Mouse (Mus musculus): ENCODE data around the gene Pou6f1.
"Not testable (repeated sequence)": the region's sequence is repeated elsewhere in the genome, so short reads cannot be mapped to it uniquely, and the experiment has no call there.

The Pou6f1 gene

DNA sequence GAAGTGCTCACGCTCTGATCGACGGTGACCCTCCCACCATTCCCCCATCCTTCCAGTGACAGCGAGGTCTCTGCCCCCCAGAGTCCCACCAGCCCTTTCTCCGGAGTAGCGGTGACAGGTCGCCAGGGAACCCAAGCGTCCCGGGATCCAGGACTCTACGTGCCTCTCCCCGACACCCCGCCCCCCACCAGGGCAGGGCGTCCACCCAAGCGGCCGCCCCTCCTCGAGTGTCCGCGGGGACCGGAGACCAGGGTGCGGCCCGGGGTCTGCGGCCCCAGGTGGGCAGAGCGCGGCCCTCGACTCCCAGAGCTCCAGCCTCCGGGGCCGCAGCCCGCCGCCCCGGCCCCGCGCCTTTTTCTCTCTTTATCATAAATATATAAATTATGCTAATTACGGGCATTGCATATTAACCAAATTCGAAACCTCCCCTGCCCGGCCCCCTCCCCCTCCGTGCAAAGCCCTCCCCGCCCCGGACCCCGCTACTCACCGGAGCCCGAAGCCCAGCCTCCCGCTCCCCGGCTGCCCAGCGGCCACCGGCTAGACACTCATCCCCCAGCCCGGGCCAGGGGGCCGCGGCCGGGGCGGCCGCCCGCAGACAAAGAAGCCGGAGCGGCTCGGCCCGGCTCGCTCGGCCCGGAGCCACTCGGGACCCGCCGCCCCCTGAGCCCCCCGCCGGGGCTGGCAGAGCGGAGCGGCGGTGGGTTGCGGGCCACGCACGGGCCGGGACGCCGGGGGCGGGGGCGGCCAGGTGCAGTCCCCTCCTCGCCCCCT is at the start of gene Pou6f1:
Gene Pou6f1, minus strand, starts transcription at position 709 of the 771 bp plus-strand sequence.
- DNase-seq, result peak; percentile 85

DNA sequence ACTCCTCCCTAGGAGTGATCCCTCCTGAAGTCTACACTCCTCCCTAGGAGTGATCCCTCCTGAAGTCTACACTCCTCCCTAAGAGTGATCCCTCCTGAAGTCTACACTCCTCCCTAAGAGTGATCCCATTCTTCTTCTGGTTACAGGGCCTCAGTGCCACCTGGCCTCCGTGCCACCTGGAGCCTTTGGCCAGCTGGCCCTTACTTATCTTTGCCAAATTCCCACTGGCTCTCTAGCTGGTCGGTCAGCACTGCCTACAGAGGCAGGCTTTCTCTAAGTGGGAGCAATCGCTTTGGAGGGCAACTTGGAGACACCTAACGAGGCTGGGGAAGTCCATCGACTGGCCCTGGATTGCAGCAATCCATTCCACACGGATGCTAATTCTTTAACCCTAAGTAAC is 46.4 kb upstream of the Pou6f1 start:
- DNase-seq, result no peak

DNA sequence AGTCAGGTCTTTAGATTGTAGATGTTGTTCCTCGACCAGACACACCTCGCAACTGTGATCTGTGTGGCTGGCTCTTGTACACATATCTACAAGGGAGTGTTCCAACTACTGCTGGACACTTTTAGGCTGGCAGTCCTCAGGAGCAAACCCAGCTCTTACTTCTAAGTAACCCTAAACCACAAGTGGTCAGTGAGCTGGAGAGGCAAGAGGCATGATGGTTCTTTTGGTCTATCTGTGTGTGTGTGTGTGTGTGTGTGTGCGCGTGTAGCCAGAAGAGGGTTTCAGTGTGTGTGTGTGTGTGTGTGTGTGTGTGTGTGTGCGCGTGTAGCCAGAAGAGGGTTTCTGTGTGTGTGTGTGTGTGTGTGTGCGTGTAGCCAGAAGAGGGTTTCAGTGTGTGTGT is 42.7 kb upstream of the Pou6f1 start:
- DNase-seq, result no peak

DNA sequence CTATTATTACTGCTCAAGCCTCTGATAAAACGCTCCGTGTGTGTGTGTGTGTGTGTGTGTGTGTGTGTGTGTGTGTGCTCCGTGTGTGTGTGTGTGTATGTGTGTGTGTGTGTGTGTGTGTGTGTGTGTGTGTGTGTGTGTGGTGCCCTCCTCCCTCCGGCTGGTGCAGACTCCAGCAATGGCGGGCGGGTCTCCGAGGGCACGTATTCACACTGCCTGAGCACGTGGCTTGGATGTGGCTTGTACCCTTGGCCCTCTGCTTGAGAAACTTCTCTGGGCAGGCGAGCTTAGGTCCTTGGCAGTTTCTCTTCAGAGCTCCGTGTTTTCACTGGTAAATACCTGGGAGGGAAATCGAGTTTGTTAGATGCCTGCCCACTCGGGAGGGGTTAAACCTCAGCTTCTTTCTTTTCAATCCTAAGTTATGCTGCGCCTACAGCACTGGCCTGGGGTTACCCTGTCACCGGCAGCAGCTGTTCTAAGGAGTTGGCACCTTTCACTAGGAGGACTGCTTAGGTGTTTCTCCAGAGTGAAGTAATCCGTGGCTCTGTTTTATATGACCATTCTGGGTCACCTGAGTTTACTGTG is 41.5 kb upstream of the Pou6f1 start:
- peak; percentile 41 for DNase-seq

GRCm38 (mm10) chr15:100639972-100640750 is 40.4 kb upstream of the Pou6f1 start:
- no peak for DNase-seq

DNA sequence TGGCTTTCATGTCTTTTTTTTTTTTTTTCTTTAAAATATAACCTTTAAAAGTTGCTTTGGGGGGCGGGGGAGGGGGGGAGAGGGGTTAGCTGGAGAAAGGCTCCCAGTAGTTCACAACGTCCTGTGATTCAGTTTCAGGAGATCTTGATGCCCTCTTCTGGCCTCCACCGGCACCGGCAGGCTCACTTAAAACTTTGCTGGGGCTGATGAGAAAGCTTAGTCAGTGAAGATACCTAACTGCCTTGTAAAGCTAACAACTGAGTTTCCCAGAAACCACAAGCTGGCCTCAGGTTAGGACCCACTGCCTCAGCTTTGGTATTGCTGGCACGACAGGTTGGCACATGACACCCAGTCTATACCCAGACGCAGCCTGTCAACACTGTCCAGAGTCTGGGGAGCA is 37.9 kb upstream of the Pou6f1 start:
- peak; percentile 67 for DNase-seq

GRCm38 (mm10) chr15:100636700-100637501 is 37.1 kb upstream of the Pou6f1 start, which contains the start of gene Smagp:
Gene Smagp, minus strand, starts transcription at chr15:100636940.
- DNase-seq, result peak; percentile 83

DNA sequence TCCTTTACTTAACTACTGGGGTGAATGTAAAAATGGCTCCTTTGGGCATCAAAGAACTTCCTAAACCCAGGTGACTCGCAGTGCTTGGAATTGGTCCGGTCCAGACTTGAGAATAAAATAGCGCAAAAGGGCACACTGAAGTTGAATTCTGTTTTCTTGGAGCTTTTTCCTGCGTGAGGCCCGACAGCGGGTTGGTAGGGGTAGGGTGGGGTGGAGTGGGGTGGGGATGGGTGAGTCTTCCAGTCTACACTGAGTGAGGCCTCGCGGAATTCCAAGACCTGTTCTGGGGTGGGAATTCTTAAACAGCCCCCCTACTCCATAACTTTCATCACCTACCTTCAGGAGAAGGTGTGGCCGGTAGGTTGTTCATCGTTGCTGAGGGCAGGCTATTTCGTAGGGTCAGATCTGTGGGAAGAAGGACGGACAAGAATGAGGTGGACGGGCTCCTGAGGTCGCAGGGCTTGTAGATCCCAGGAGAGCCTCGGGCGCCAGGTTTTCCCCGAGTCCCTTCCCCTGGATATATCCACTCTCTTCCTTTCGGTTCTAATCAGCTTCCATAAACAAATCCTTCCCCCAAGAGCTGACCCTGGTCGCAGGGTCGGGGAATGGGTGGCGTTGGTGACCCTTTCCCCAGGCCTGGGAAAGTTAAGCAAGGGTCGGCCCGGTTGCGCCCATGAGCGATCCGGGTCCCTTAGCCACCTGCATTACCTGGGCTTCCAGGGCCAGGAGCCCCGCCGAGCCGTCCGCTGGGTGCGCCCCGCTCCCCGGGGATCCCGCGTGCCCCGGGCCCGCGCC is 36.3 kb upstream of the Pou6f1 start:
- no peak for DNase-seq

- DNase-seq, result no peak
Measured at GRCm38 (mm10) chr15:100635239-100635638, 35.5 kb upstream of the Pou6f1 start.

DNA sequence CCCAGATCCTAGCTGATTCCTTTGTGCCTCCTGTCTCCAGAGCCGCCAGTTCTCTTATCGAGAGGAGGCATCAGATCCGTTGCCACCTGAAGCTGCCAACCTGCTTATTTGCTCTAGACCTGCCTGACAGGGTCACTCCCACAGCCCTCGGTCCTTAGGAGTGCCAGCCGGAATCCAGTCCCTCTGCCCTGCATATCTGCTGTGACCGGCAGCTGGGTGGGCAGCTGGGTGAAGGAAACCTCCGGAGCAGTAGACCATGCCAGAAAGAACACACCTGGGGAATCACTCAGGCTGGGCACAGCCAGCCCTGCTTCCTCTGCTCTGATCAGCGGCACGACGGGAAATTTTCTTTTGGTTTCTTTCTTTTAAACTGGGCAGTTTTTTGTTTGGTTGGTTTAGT is 33.6 kb upstream of the Pou6f1 start:
- DNase-seq, result peak; percentile 48

GRCm38 (mm10) chr15:100632323-100632722 is 32.5 kb upstream of the Pou6f1 start:
- no peak for DNase-seq

DNA sequence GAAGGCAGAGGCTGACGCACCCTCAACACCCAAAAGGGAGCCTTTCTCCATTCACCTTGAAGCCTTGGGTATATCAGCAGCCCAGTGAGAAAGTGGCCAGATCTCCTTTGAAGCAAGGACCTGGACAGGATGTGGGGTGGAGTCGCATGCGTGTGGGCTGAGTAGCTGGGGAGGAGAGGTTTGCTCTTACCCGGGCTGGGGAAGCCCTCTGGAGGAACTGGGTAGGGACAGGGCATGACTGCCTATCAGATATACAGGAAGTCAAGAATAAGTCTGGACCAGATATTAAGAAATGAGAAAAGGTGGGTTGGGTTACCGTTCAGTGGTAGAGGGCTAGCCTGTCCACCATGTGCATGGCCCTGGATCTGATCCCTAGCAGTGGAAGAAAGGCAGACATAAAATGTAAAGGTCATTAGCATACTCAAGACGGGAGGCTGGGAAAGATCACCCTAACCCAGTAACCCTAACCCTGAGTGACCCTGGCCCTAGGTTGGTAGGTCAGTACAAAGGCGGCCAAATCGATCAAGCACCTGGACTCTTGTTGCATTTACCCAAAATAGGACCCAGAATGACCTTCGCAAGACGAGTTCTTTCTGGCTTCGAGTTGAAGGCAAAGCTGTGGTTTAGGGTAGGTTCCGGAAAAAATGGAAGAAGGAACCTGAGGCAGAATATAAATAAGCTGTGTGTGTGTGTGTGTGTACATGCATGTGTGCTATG is 31.8 kb upstream of the Pou6f1 start:
- no peak for DNase-seq

- DNase-seq, result no peak
Measured at GRCm38 (mm10) chr15:100630126-100630525, 30.3 kb upstream of the Pou6f1 start.

GRCm38 (mm10) chr15:100628797-100629196 is 29.0 kb upstream of the Pou6f1 start:
- peak; percentile 44 for DNase-seq

GRCm38 (mm10) chr15:100627774-100628370 is 28.1 kb upstream of the Pou6f1 start:
- no peak for DNase-seq

GRCm38 (mm10) chr15:100627287-100627686 is 27.5 kb upstream of the Pou6f1 start:
- no peak for DNase-seq

DNA sequence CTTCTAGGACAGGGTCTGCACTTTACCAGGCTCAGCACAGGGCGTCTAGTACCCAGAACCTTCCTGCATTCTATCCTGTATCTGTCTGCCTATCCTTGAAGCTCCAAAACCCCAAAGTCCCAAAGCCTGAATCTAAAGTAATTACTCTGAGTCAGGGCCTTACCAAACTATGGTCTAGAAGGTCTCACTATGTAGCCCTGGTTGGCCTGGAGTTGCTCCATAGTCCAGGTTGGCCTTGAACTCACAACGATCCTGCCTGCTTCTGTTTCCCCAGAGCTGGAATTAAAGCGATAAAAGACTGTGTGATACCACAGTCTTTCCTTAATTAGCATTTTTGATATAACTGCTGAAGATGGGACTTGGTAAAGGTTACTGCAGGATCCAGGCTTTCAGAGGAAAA is 24.7 kb upstream of the Pou6f1 start:
- DNase-seq, result no peak

DNA sequence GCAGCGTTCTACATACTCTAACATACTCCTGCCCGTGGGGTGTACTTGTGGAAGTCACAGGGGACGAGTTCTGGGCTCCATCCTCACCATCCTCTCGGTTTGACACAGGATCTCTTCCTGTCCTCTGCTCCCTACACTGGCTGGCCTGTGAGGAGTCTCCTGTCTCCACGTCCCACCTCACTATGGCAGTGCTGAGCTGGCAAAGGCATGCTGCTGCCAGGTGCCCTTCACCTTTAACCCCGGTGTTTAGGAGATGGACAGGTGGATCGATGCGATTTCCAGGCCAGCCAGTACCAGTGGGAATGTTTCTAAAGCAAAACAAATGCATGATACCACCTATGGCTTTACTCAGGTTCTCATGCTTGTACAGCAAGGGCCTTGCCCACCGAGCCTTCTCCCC is 24.0 kb upstream of the Pou6f1 start:
- no peak for DNase-seq

- DNase-seq, result no peak
Measured at GRCm38 (mm10) chr15:100622164-100622563, 22.4 kb upstream of the Pou6f1 start.

- not testable (repeated sequence) for DNase-seq
Measured at GRCm38 (mm10) chr15:100621671-100622070, 21.9 kb upstream of the Pou6f1 start.

- DNase-seq, result no peak
Measured at GRCm38 (mm10) chr15:100619200-100619599, 19.4 kb upstream of the Pou6f1 start.

Data from kidney, postnatal 10 days (tissue).